Mouse (Mus musculus) mouse trophoblast stem cell (cell line): ENCODE measurements around the gene Dgkz.

ENCODE experiments used
- in situ Hi-C, 2 experiments: fragments of 300-500 bp; cut with MseI, MboI; formaldehyde crosslinking; loops; 2 replicates in 1 of 2; 3 replicates in 1 of 2; pipeline ENCODE4 v1.15.1; 2025

The Dgkz gene

DNA sequence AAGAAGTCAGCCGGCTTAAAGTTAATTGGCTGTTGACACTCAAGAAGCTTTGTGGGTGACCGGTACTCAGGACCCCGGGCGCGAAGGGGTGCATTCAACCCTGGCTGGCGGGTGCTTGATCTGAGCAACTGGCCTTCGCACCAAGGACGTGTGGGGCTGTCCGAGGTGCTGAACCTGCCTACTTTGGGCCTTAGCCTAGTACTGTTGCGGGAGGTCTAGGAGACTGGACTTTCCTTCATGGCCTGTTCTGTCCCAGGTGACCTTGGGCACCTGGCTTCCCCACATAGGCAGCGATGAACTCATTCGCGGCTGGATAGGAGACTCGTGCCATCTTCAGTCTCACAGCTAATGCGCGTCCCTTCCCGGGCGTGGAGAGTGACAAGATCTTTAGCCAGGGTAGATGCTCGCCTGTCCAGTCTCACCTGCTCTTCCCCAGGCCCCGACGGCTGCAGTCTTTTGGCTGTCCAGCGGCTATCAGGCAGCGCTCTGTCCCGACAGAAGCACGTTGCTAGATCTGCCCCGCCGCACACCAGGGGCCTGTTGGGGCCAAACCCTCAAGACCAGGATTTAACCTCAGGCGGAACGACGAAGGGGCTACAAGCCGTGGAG is 54.4 kb downstream of the Dgkz start:
- in situ Hi-C loops: no loop called here

DNA sequence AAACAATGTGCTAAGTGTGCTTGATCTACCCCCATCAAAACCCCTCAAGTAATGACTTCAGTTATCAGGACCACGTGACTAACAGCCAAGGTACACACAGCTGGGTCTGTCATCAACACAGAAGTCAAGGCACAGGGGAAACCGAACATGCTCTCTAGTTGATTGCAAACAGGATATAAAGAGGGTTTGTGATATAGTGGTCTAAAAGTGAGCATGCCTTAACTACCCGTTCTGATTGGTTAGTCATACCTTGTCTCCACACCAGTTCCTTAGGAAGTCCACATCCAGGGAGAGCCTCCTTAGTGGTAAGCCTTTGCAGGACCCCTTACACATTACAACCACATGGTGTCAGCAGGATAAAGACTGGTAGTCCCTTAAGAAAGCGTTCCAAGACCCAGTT is 55.5 kb downstream of the Dgkz start:
- in situ Hi-C loops: no loop called here

GRCm38 (mm10) chr2:91917096-91917495 is 58.6 kb downstream of the Dgkz start:
- in situ Hi-C loops: no loop called here

DNA sequence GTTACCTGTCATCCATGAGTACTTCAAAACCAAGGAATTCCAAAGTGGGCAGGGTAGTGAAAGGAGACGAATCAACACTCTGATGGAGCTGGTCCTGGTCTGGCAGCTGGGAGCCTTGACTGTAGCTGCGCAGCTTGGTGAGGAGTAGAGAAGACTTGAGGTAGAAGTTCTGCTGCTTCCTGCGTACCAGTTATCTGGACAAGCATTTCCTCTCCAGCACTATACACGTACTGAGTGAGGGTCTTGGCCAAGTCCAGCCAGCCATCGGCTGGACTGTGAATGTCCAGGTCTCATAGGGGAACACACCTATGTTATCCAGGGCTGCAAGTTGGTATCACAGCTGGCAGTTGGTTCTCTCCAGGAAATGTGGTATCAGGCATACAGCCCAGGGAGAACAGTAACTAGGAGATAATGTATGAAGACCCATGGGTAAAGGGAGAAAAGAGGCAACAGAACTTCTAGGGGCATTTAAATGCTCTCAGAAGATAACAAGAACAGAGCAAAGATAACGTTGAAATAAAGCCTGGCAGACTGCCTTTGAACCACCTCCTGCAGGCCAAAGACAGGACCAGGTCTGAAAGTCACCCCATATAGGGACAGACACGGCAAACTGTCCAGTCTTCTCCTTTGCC is 59.2 kb downstream of the Dgkz start:
- in situ Hi-C loops: no loop called here

DNA sequence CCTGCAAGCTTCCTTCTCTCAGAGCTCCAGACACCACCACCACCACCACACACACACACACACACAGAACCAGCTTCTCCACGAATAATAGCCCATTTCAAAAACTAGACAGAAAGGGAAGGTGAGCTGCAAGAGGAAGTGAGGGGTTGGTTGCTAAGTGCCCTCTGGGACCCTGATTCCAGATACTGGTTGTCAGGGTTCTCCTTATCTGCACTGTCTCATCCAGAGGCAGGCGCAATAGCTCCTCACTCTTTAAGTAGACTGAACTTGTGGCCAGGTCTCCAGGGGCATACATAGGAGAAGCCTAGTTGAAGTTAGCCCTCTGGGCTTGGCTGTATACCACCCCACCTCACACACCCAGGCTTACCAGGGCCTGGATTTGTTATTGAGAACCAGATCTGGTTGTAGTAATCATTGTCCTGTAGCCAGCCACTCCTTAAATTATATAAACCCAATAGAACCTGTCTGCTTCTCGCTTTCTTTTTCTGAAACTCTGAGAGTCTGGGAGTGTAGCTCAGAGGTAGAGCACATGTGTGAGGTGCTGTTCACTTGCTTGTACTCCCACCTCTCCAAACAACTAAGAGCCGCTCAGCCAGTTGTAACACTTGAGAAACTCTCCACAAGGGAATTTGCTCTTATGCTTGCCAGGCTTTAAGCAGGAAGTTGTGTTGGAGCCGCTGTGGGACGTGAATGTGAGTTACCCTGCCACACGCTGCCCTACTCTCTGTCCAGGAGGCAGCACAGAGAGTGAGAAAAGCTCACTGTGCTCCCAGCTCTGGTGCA is 62.1 kb downstream of the Dgkz start:
- in situ Hi-C loops: no loop called here

DNA sequence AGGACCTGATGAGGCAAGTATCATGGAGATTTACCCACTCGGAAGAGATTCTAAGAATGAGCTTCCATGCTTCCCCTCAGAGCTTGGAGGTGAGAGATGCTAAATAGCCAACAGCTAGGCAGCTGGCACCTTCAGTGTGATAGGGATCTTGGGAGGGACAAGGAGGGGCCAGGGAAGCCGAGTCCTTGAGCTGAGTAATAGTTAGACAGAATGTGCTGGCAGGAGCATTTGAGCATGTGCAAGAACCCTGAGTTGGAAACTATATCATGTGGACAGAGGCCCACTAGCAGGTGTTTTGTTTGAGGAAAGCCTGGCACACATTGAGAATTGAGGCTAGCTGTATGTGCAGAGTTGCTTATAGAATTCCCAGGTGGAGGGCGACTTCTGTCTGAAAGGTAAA is 63.0 kb downstream of the Dgkz start:
- in situ Hi-C loops: no loop called here

DNA sequence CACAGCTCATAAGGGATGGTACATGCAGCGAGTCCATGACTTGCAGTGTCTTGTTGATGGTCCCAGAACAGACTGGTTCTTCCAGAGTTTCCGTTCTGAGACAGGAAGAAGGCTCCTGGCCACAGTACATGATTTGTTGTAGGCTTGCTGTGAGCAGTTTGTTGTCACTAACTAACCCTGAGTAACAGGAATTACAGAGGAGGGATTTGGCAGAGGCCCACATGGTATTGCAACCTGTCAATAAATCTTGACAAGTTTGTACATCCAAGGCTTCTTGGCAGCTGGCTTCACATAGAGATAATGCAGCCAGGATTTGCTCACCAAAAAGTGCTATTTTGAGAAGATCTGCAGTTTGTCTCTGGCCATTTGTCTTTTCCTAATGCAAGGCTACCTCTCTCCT is 69.5 kb downstream of the Dgkz start:
- in situ Hi-C loops: no loop called here

- in situ Hi-C loops: no loop called here
Observed at GRCm38 (mm10) chr2:91904618-91905307, 70.9 kb downstream of the Dgkz start.

DNA sequence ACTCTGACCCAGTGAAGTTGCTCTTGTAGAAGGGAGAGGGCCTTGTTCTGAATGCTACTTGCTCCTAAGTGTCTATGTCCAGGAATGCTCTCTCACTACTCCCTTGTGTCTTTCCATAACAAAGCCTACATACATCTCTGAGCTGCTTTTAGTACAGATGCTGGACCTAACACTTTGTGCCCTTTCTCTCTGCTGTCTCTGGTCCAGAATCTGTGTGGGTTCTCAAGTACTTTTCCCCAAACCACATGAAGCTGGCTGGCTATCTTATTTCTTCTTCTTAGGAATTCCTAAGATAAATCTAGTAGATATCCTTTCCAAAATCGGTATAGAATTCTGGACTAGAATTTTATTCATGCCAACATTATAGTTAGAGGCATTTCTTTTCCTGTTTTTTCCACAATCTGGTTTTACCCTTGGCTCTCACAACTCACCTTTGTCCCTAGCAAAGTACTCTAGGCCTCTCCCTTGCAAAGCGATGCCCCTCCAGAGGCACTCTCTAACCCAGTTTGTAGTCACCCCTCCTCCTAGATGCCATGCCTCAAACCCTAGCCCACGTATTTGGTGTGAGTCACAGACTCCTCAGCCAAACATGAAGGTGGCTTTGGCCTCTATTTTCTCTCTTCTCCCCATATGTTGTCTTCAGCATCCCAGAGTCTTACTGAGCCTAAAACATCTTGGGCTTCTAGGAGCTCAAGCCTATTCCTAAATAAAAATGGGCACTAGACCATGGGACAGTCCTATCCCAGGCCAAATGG is 72.3 kb downstream of the Dgkz start:
- in situ Hi-C loops: no loop called here

- in situ Hi-C loops: no loop called here
Observed at GRCm38 (mm10) chr2:91902336-91902735, 73.3 kb downstream of the Dgkz start.

DNA sequence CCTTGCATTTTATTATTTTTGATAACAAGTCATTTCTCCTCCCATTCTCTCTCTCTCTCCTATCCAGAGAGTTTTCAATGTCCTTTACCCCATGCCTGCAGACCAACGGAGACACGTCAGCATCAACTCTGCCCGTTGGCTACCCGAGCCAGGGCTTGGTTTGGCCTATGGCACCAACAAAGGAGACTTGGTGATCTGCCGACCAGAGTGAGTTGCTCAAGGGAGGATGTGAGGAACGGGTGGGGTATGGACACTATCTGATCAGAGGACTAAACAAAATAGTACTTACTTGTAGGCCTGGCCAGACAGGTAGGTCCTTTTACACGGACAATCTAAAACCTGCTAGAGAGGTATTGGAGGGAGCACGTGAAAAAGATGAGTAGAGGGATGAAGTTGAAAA is 75.2 kb downstream of the Dgkz start:
- in situ Hi-C loops: no loop called here

GRCm38 (mm10) chr2:91899141-91899540 is 76.5 kb downstream of the Dgkz start:
- in situ Hi-C loops: no loop called here

- in situ Hi-C loops: no loop called here
Observed at GRCm38 (mm10) chr2:91897968-91898367, 77.7 kb downstream of the Dgkz start.

DNA sequence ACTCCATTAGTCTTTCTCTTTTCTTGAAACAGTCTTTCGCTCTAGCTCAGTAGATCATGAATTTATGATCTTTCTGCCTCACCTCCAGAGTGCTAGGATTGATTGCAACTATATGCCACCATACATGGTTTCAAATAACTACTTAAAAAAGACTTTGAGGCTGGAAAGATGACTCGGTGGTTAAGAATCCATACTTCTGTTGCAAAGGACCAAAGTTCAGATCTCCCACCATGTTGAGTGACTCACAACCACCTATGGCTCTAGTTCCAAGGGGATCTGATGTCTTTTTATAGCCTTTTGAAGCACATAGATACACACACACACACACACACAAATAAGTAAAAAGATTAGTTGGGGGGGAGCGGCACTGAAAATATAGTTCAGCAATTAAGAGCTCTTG is 80.3 kb downstream of the Dgkz start:
- in situ Hi-C loops: no loop called here

DNA sequence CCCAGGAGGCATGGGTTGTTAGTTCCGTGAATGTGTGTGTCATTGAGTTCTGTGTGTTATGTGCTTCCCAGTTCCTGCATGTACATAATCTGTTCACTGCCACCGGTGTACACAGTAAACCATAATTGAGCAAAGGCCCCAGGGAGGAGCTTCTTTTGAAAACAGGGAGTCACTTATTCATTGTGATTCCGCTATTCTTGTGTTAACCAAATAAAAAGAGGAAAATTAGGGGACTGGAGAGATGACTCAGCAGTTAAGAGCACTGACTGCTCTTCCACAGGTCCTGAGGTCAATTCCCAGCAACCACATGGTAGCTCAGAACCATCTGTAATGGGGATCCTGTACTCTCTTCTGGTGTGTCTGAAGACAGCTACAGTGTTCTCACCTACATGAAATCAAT is 80.9 kb downstream of the Dgkz start:
- in situ Hi-C loops: no loop called here

DNA sequence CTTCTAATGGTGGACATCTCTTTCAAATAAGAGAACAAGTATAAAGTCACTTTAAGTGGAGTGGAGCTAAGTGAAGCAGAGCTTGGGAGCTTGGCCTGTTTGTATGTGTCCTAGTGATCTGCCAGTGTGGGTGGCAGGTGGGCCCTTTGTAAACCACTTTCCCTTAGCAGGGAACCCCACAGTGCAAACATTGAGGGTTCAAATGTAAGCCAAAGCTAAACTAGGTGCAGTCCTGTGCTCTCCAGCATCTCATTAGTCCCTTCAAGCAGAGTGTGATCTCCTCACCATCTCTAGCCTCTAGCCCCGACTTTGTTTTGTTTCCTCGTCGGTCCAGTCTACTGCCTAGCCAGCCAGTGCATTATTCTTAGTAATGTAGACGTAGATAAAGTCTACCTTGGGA is 91.0 kb downstream of the Dgkz start:
- in situ Hi-C loops: no loop called here

- in situ Hi-C loops: no loop called here
Observed at GRCm38 (mm10) chr2:91883961-91884360, 91.7 kb downstream of the Dgkz start.
